Mouse (Mus musculus) G1E (cell line): ENCODE results near the gene Dgka.

Experiments used
- CTCF ChIP-seq: IDR thresholded peaks from 2 replicates; pipeline ENCODE4 v1.5.1; 2012; ENCODE audit warnings: low read depth, low read length, inconsistent platforms, mixed read lengths
- GATA1 ChIP-seq: IDR thresholded peaks from 2 replicates; pipeline ENCODE4 v1.6.1; 2012; ENCODE audit warnings: borderline replicate concordance, low read length, inconsistent platforms, mixed read lengths

DNA sequence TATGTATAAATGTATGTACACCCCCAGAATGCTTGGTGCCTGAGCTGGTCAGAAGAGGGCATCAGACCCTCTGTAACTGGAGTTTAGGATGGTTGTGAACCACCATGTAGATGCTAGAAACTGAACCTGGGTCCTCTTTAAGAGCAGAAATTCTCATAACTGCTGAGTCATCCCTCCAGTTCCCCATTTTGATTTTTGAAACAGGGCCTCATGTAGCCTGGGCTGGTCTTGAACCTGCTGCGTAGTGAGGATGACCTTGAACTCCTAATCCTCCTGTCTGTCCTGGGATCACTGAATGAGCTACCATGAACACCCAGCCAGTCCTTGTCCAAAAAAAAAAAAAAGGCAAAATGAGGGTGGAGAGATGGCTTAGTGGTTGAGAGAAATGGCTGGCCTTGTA lies 48.6 kb upstream of the Dgka start:
- TF ChIP-seq GATA1 (no peak), CTCF (no peak)
